Mouse (Mus musculus): ENCODE measurements around the gene Hist1h2ak. TPM values are rescaled to one million over a fixed set of nuclear protein-coding genes. Genes with fewer than 3 reads are reported as not detected.

The Hist1h2ak gene
- polyA plus RNA-seq (2014; fragmentation: Illumina TruSeq; extraction: RNeasy Lipid Tissue Mini Kit (QIAGEN cat#74804); ENCODE audit: low read depth, low replicate concordance), result not detected

GRCm38 (mm10) chr13:21753524-21754285 lies at the start of gene Hist1h2ak, which contains the start of gene Hist1h2bn:
Hist1h2ak (minus strand) TSS chr13:21753827.
Hist1h2bn (plus strand) TSS chr13:21754123.

GRCm38 (mm10) chr13:21786899-21787629 lies 33.4 kb upstream of the Hist1h2ak start, which contains the start of the genes Hist1h2an and Hist1h2bp:
Hist1h2an (minus strand) TSS chr13:21787218.
Hist1h2bp (plus strand) TSS chr13:21787461.

GRCm38 (mm10) chr13:21783255-21783617 lies 29.6 kb upstream of the Hist1h2ak start, which contains the start of gene Hist1h3i:
Hist1h3i (minus strand) TSS chr13:21783370.

GRCm38 (mm10) chr13:21779767-21780731 lies 26.4 kb upstream of the Hist1h2ak start, which contains the start of gene Hist1h1b:
Hist1h1b (minus strand) TSS chr13:21780625.

GRCm38 (mm10) chr13:21750159-21751017 lies 3.2 kb downstream of the Hist1h2ak start, which contains the start of gene Hist1h4k:
Hist1h4k (minus strand) TSS chr13:21750505.

GRCm38 (mm10) chr13:21734906-21735767 lies 18.5 kb downstream of the Hist1h2ak start, which contains the start of gene Hist1h4j:
Hist1h4j (plus strand) TSS chr13:21735064.

GRCm38 (mm10) chr13:21721757-21722372 lies 31.8 kb downstream of the Hist1h2ak start, which contains the start of gene Hist1h2bm:
Hist1h2bm (plus strand) TSS chr13:21722044.

GRCm38 (mm10) chr13:21717397-21718357 lies 36.0 kb downstream of the Hist1h2ak start, which contains the start of gene Hist1h3h:
Hist1h3h (plus strand) TSS chr13:21717659.

GRCm38 (mm10) chr13:21715864-21716539 lies 37.6 kb downstream of the Hist1h2ak start, which contains the start of the genes Hist1h2bl and Hist1h2ai:
Hist1h2bl (minus strand) TSS chr13:21716143.
Hist1h2ai (plus strand) TSS chr13:21716422.

Other genes starting within 250 kb of the Hist1h2ak start
- gene Zkscan8, start 222.7 kb downstream of the Hist1h2ak start, polyA plus RNA-seq (2014; fragmentation: Illumina TruSeq; extraction: RNeasy Lipid Tissue Mini Kit (QIAGEN cat#74804); ENCODE audit: low read depth, low replicate concordance), result 8.4 TPM
- gene Olfr1366, start 211.0 kb downstream of the Hist1h2ak start, polyA plus RNA-seq (2014; fragmentation: Illumina TruSeq; extraction: RNeasy Lipid Tissue Mini Kit (QIAGEN cat#74804); ENCODE audit: low read depth, low replicate concordance), result not detected
- not detected for gene Olfr1535, start 193.9 kb downstream of the Hist1h2ak start, polyA plus RNA-seq (2014; fragmentation: Illumina TruSeq; extraction: RNeasy Lipid Tissue Mini Kit (QIAGEN cat#74804); ENCODE audit: low read depth, low replicate concordance)
- not detected for gene Olfr1364, start 172.1 kb downstream of the Hist1h2ak start, polyA plus RNA-seq (2014; fragmentation: Illumina TruSeq; extraction: RNeasy Lipid Tissue Mini Kit (QIAGEN cat#74804); ENCODE audit: low read depth, low replicate concordance)
- gene Olfr1362, start 139.8 kb downstream of the Hist1h2ak start, polyA plus RNA-seq (2014; fragmentation: Illumina TruSeq; extraction: RNeasy Lipid Tissue Mini Kit (QIAGEN cat#74804); ENCODE audit: low read depth, low replicate concordance), result not detected
- not detected for gene Olfr11, start 111.3 kb downstream of the Hist1h2ak start, polyA plus RNA-seq (2014; fragmentation: Illumina TruSeq; extraction: RNeasy Lipid Tissue Mini Kit (QIAGEN cat#74804); ENCODE audit: low read depth, low replicate concordance)
- gene Olfr1361, start 90.4 kb downstream of the Hist1h2ak start, polyA plus RNA-seq (2014; fragmentation: Illumina TruSeq; extraction: RNeasy Lipid Tissue Mini Kit (QIAGEN cat#74804); ENCODE audit: low read depth, low replicate concordance), result not detected
- gene Olfr1360, start 76.4 kb downstream of the Hist1h2ak start, polyA plus RNA-seq (2014; fragmentation: Illumina TruSeq; extraction: RNeasy Lipid Tissue Mini Kit (QIAGEN cat#74804); ENCODE audit: low read depth, low replicate concordance), result not detected
- not detected for gene Olfr1359, start 55.7 kb downstream of the Hist1h2ak start, polyA plus RNA-seq (2014; fragmentation: Illumina TruSeq; extraction: RNeasy Lipid Tissue Mini Kit (QIAGEN cat#74804); ENCODE audit: low read depth, low replicate concordance)
- gene Hist1h2bl, start 37.7 kb downstream of the Hist1h2ak start, polyA plus RNA-seq (2014; fragmentation: Illumina TruSeq; extraction: RNeasy Lipid Tissue Mini Kit (QIAGEN cat#74804); ENCODE audit: low read depth, low replicate concordance), result not detected
- gene Hist1h2ai, start 37.4 kb downstream of the Hist1h2ak start, polyA plus RNA-seq (2014; fragmentation: Illumina TruSeq; extraction: RNeasy Lipid Tissue Mini Kit (QIAGEN cat#74804); ENCODE audit: low read depth, low replicate concordance), result not detected
- gene Hist1h3h, start 36.2 kb downstream of the Hist1h2ak start, polyA plus RNA-seq (2014; fragmentation: Illumina TruSeq; extraction: RNeasy Lipid Tissue Mini Kit (QIAGEN cat#74804); ENCODE audit: low read depth, low replicate concordance), result not detected
- not detected for gene Hist1h2bm, start 31.8 kb downstream of the Hist1h2ak start, polyA plus RNA-seq (2014; fragmentation: Illumina TruSeq; extraction: RNeasy Lipid Tissue Mini Kit (QIAGEN cat#74804); ENCODE audit: low read depth, low replicate concordance)
- 1.1 TPM for gene Hist1h4j, start 18.8 kb downstream of the Hist1h2ak start, polyA plus RNA-seq (2014; fragmentation: Illumina TruSeq; extraction: RNeasy Lipid Tissue Mini Kit (QIAGEN cat#74804); ENCODE audit: low read depth, low replicate concordance)
- gene Hist1h4k, start 3.3 kb downstream of the Hist1h2ak start, polyA plus RNA-seq (2014; fragmentation: Illumina TruSeq; extraction: RNeasy Lipid Tissue Mini Kit (QIAGEN cat#74804); ENCODE audit: low read depth, low replicate concordance), result not detected
- not detected for gene Hist1h2bn, start 296 bp upstream of the Hist1h2ak start, polyA plus RNA-seq (2014; fragmentation: Illumina TruSeq; extraction: RNeasy Lipid Tissue Mini Kit (QIAGEN cat#74804); ENCODE audit: low read depth, low replicate concordance)
- gene Hist1h1b, start 26.8 kb upstream of the Hist1h2ak start, polyA plus RNA-seq (2014; fragmentation: Illumina TruSeq; extraction: RNeasy Lipid Tissue Mini Kit (QIAGEN cat#74804); ENCODE audit: low read depth, low replicate concordance), result not detected
- gene Hist1h3i, start 29.5 kb upstream of the Hist1h2ak start, polyA plus RNA-seq (2014; fragmentation: Illumina TruSeq; extraction: RNeasy Lipid Tissue Mini Kit (QIAGEN cat#74804); ENCODE audit: low read depth, low replicate concordance), result not detected
- not detected for gene Hist1h2an, start 33.4 kb upstream of the Hist1h2ak start, polyA plus RNA-seq (2014; fragmentation: Illumina TruSeq; extraction: RNeasy Lipid Tissue Mini Kit (QIAGEN cat#74804); ENCODE audit: low read depth, low replicate concordance)
- gene Hist1h2bp, start 33.6 kb upstream of the Hist1h2ak start, polyA plus RNA-seq (2014; fragmentation: Illumina TruSeq; extraction: RNeasy Lipid Tissue Mini Kit (QIAGEN cat#74804); ENCODE audit: low read depth, low replicate concordance), result 1.7 TPM
- 1.0 TPM for gene Hist1h2bq, start 56.4 kb upstream of the Hist1h2ak start, polyA plus RNA-seq (2014; fragmentation: Illumina TruSeq; extraction: RNeasy Lipid Tissue Mini Kit (QIAGEN cat#74804); ENCODE audit: low read depth, low replicate concordance)
- gene Hist1h2ao, start 56.6 kb upstream of the Hist1h2ak start, polyA plus RNA-seq (2014; fragmentation: Illumina TruSeq; extraction: RNeasy Lipid Tissue Mini Kit (QIAGEN cat#74804); ENCODE audit: low read depth, low replicate concordance), result not detected
- not detected for gene Hist1h4m, start 57.9 kb upstream of the Hist1h2ak start, polyA plus RNA-seq (2014; fragmentation: Illumina TruSeq; extraction: RNeasy Lipid Tissue Mini Kit (QIAGEN cat#74804); ENCODE audit: low read depth, low replicate concordance)
- gene Hist1h4n, start 78.4 kb upstream of the Hist1h2ak start, polyA plus RNA-seq (2014; fragmentation: Illumina TruSeq; extraction: RNeasy Lipid Tissue Mini Kit (QIAGEN cat#74804); ENCODE audit: low read depth, low replicate concordance), result 2.9 TPM
- not detected for gene Hist1h2ap, start 79.7 kb upstream of the Hist1h2ak start, polyA plus RNA-seq (2014; fragmentation: Illumina TruSeq; extraction: RNeasy Lipid Tissue Mini Kit (QIAGEN cat#74804); ENCODE audit: low read depth, low replicate concordance)
- gene Hist1h2br, start 79.9 kb upstream of the Hist1h2ak start, polyA plus RNA-seq (2014; fragmentation: Illumina TruSeq; extraction: RNeasy Lipid Tissue Mini Kit (QIAGEN cat#74804); ENCODE audit: low read depth, low replicate concordance), result 0.46 TPM
- 3.0 TPM for gene Zfp184, start 191.3 kb upstream of the Hist1h2ak start, polyA plus RNA-seq (2014; fragmentation: Illumina TruSeq; extraction: RNeasy Lipid Tissue Mini Kit (QIAGEN cat#74804); ENCODE audit: low read depth, low replicate concordance)
- gene Pom121l2, start 227.4 kb upstream of the Hist1h2ak start, polyA plus RNA-seq (2014; fragmentation: Illumina TruSeq; extraction: RNeasy Lipid Tissue Mini Kit (QIAGEN cat#74804); ENCODE audit: low read depth, low replicate concordance), result 3.5 TPM

Data from adipose tissue, adult 10 weeks (tissue).